Mouse (Mus musculus) heart, postnatal 36 days (tissue): ENCODE results near the gene Ppp1r12c. TPM values are rescaled to one million over a fixed set of nuclear protein-coding genes. Genes with fewer than 3 reads are reported as not detected.

Experiments
- DNase-seq, 2 experiments: peaks; one replicate each; pipeline ENCODE4 v3.0.0; 2021 to 2022
- intact Hi-C: fragments of 180-260 bp; cut with DNase I; formaldehyde crosslinking; loops from one replicate; pipeline ENCODE4 v1.15.1; 2025
- total RNA-seq, 2 experiments: library from RNA; stranded (reverse); gene quantifications; 2 replicates each; pipeline ENCODE4 v1.2.3; 2021

Ppp1r12c gene
- total RNA-seq, 2 experiments from 2014 or later = 59.7 to 62.2 TPM

- intact Hi-C loops = loop anchor here (5.0 to 10.0 kb wide), 3 partner anchors 427 to 1210 kb away; partner anchors contain the start of genes Myadm, Nat14, Prkcg and Ssc5d
- no peak for DNase-seq
These were observed 4.1 kb downstream of the Ppp1r12c start for GRCm38 (mm10) chr7:4497271-4497903.

GRCm38 (mm10) chr7:4496468-4496867 is 5.0 kb downstream of the Ppp1r12c start:
- intact Hi-C loops = loop anchor here (5.0 to 10.0 kb wide), 3 partner anchors 428 to 1209 kb away; partner anchors contain the start of genes Myadm, Nat14, Prkcg and Ssc5d
- no peak for DNase-seq

- DNase-seq = no peak
- intact Hi-C loops = loop anchor here (10.0 kb wide), 2 partner anchors 431 to 571 kb away; partner anchors contain the start of genes Nat14, Ssc5d and U2af2
These were observed 7.5 kb downstream of the Ppp1r12c start for GRCm38 (mm10) chr7:4493991-4494390.

DNA sequence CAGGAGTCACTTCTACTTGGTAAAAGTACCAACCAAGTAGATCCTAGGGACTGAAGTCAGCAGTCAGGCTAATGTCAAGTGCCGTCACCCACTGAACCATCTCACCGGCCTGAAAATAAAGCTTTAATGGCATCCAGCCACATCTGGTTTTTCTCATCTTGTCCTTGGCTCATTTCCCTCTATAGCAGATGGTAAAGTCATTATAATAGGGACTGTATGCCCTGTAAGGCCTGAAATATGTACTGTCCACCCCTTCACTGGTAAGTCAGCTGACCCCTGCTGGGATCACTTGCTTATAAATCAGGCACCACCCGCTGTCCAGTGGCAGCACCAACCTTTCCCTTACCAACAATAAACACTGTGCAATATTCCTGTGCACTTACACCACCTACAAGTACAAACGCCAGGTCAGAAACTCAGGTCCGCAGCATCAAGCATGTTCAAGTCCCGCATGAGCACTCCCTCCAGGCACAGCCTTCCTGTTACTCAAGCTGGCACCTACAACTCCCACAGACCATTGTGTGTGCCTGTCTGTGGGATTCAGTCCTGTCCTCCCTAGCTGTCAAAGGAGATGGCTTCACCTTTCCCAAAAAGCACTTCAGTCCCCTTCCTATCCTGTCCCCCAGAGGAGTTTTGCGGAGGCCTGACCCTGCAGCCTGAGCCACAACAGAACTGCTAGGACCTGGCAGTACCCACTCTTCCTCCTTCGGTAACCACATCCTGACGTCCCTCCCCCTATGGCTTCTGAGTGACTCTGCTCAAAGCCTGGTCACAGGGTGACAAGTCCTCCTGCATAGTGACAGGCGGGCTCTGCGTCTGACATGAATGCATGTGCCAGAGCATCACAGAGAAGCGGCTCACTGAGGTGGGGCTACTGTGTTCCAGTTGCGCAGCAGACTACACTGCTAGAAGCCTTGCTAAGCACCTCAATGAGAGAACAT is 8.9 kb downstream of the Ppp1r12c start:
- DNase-seq = no peak
- intact Hi-C loops = loop anchor here (10.0 kb wide), 2 partner anchors 432 to 572 kb away; partner anchors contain the start of genes Nat14, Ssc5d and U2af2

- DNase-seq = peak in 1 of 2 experiments; percentile 59
- intact Hi-C loops = loop anchor here (10.0 kb wide), 2 partner anchors 433 to 573 kb away; partner anchors contain the start of genes Nat14, Ssc5d and U2af2
These were observed 10.2 kb downstream of the Ppp1r12c start for GRCm38 (mm10) chr7:4491308-4491707.

GRCm38 (mm10) chr7:4482281-4482680 is 19.2 kb downstream of the Ppp1r12c start:
- no peak for DNase-seq
- intact Hi-C loops = no loop called here

GRCm38 (mm10) chr7:4479674-4480073 is 21.8 kb downstream of the Ppp1r12c start:
- DNase-seq = peak in 1 of 2 experiments; percentile 48
- intact Hi-C loops = loop anchor here (2.0 to 5.0 kb wide), 2 partner anchors 33 to 45 kb away; partner anchors contain the start of gene Tnni3

DNA sequence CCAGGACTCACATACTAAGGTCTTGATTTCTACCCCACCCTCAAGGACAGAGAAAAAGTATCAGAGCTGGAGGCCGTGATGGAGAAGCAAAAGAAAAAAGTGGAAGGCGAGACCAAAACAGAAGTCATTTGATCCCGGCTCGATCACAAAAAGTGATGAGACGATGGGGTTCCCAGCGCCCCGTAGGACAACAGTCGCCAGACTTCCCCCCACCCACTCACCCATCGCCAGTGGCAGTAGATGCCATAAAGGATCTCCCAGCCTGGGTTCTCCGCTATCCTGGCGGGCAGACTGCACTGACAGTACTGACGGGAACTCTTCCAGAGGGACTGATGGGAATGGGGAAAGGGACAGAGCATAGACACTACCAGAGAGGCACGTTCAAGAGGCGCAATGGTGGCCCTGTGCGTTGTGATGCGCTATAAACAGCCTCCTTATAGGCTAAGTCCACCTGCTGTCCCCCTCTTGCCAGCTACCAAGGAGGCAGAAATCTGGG is 22.6 kb downstream of the Ppp1r12c start:
- intact Hi-C loops = loop anchor here (2.0 to 5.0 kb wide), 2 partner anchors 33 to 46 kb away; partner anchors contain the start of gene Tnni3
- no peak for DNase-seq

GRCm38 (mm10) chr7:4478021-4478795 is 23.3 kb downstream of the Ppp1r12c start:
- peak; percentile 72 to 78 for DNase-seq
- intact Hi-C loops = loop anchor here (2.0 to 5.0 kb wide), 2 partner anchors 34 to 47 kb away; partner anchors contain the start of gene Tnni3

DNA sequence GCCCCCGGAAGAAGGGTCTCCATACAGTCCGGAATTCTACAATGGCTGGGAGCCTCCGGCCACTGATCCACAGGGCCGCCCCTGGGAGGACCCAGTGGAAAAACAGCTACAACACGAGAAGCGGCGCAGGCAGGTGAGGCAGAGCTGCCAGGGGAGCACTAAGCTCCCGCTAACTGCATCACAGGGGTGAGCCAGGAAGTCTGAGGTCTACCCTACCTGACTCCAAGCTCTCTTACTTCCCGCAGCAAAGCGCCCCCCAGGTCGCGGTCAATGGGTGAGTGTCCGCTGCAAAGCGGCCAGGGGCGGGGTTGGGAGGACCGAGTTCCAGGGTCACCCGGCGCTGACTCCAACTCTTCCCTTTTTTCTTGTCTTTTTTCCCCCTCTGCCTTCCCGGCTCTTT is 27.5 kb downstream of the Ppp1r12c start:
- intact Hi-C loops = loop anchor here (2.0 to 5.0 kb wide), 3 partner anchors 177 to 372 kb away; no protein-coding TSS in a partner anchor
- DNase-seq = no peak

GRCm38 (mm10) chr7:4471179-4471555 is 30.3 kb downstream of the Ppp1r12c start:
- intact Hi-C loops = loop anchor here (2.0 to 5.0 kb wide), 3 partner anchors 40 to 796 kb away; no protein-coding TSS in a partner anchor
- peak; percentile 84 to 88 for DNase-seq

- intact Hi-C loops = loop anchor here (2.0 to 5.0 kb wide), 3 partner anchors 40 to 796 kb away; no protein-coding TSS in a partner anchor
- DNase-seq = peak; percentile 60 to 66
These were observed 31.0 kb downstream of the Ppp1r12c start for GRCm38 (mm10) chr7:4470275-4471178.

DNA sequence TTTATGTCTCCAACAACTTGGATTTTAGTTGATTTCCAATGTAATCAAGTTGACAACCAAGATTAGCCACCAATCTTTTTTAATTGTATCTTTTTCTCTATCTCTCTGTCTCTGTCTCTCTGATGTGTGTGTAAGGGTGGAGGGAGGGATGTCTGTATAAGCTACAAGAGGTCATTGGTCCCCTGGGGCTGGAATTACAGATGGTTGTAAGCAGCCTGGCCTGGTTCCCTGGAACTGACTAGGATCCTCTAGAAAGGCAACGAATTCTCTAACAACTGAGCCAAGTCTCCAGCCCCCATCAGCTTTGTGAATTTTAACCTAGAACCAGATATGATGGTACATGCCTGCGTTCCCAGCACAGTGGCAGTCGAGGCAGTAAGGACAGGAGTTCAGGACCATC is 33.7 kb downstream of the Ppp1r12c start:
- DNase-seq = no peak
- intact Hi-C loops = loop anchor here (10.0 kb wide), 1 partner anchor 433 kb away; no protein-coding TSS in a partner anchor

DNA sequence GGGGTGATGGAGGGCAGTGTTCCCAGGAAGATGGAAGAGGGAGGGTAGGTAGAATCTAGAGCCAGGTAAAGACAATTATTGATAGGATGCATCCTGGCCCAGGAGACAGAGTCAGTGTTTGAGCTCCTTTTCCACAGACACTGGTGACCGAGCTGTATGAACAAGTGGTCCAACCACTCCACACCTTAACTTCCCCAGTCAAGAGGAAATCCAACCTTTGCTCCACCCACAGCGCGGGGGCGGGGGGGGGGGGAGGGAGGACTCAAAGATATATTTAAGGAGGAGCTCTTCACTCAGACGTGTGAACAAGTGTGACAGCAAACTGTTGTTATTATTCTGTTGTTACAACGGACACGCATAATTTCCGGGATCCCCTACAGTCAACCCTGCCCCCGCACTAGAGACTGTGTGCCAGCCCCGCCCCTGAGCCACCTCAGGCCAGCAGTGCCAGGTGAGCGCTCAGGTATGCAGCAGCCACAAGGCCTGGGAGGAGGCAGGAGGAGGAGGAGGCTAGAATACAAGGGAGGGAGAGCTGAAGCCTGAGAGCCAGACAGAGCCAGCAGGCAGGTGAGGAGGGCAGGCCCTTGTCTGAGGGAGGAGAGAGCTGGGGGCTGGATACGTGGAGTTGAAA is 37.2 kb downstream of the Ppp1r12c start:
- DNase-seq = no peak
- intact Hi-C loops = loop anchor here (10.0 kb wide), 1 partner anchor 430 kb away; no protein-coding TSS in a partner anchor

- no peak for DNase-seq
- intact Hi-C loops = loop anchor here (10.0 kb wide), 1 partner anchor 426 kb away; no protein-coding TSS in a partner anchor
These were observed 40.7 kb downstream of the Ppp1r12c start, which contains the start of gene Eps8l1 for GRCm38 (mm10) chr7:4460576-4461434. TSS of gene Eps8l1 (plus strand) at chr7:4460674.

DNA sequence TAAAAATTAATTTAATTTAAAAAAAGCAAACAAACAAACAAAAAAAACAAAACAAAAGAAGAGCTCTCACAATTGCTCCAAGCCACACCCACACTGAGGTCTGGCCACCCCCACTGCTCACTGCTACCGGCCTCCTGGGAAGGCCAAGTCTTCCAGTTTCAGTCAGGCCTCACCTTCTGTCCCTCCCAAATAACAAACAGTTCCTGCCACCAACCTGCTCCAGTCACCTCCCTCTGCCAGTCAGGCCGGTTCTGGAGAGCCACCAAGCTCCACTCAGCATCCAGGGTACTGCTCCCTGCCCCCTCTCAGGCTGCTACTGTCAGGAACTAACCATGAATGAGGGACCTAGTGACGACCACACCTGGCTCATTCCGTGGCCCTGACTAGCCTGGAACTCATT is 48.8 kb downstream of the Ppp1r12c start:
- no peak for DNase-seq
- intact Hi-C loops = no loop called here

- DNase-seq = no peak
- intact Hi-C loops = no loop called here
These were observed 52.3 kb downstream of the Ppp1r12c start for GRCm38 (mm10) chr7:4449211-4449610.
